Mouse (Mus musculus) left cerebral cortex, postnatal 36 days (tissue): ENCODE measurements around the gene Olfr520. TPM values are rescaled to one million over a fixed set of nuclear protein-coding genes. Genes with fewer than 3 reads are reported as not detected.
"Not testable (repeated sequence)": the region's sequence is repeated elsewhere in the genome, so short reads cannot be mapped to it uniquely, and the experiment has no call there.

ENCODE experiments used
- DNase-seq, 2 experiments: peaks; one replicate each; pipeline ENCODE4 v3.0.0; 2021 to 2022; ENCODE audit warnings: low spot score in 2 of 2, mixed read lengths in 1 of 2
- intact Hi-C: fragments of 180-260 bp; cut with DNase I; formaldehyde crosslinking; loops from one replicate; pipeline ENCODE4 v1.15.1; 2025
- total RNA-seq, 2 experiments: library from RNA; stranded (reverse); gene quantifications; 2 replicates each; pipeline ENCODE4 v1.2.3; 2021

The Olfr520 gene
- total RNA-seq, result not detected

DNA sequence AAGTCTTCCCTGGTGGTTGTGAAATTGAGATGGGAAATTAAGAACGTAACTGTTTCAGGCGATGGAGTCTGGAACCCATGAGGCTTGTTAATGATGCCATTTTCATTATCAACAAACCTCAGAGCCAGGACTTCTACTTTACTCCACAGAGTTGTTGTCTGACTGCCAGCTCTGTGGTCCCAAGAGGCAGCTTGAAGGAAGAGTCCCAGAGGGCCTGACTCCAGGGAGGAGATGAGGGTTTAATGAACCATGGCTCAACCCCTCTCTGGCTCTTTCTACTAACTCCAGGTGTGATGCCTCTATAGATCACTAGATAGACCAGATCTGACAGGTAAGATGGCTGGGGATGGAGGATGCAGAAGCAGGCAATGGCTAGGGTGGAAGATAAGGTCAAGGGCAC lies at the start of gene Olfr520:
Gene Olfr520, plus strand, starts transcription at position 301 of the 400 bp plus-strand sequence.
- intact Hi-C loops, result no loop called here
- DNase-seq, result no peak

- intact Hi-C loops, result no loop called here
- no peak for DNase-seq
These were observed 49.3 kb upstream of the Olfr520 start for GRCm38 (mm10) chr7:99680771-99681170.

DNA sequence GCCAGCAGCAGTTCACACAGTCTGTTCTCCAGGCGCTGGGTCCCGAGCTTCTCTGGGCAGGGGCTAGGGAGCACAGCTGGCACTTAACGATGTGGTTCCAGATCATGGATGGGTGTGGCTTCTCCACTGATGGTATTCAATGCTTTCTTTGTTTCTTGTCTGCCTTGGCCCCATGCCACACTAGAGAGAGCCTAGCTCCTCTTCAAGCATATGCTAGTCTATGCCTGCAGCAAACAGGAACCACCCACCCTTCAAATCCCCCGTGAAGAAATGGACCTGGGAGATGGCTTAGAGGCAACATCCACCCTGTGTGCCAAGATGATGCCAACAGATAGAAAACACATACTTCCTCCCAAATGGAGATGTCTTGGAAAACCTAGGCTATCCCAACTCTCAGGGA lies 46.0 kb upstream of the Olfr520 start:
- peak; percentile 38 to 42 for DNase-seq
- intact Hi-C loops, result no loop called here

DNA sequence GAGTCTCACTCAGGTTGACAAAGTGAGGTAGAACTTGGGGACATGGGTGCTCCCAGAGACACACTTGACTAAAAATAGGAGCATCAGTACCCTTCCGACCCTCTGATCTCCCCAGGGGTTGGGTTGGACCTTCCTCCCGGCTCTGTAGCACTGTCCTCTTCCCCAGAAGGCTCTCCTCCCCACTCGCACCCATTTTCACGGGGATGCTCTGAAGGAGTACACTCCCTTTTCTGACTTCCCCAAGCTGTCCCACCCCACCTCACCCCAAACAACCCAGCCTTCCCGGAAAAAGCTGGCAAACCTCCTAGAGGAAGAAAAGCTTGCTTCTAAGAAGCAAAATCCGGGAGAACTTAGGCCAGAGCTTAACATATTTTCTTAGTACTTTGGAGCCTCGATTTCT lies 39.3 kb upstream of the Olfr520 start:
- DNase-seq, result no peak
- intact Hi-C loops, result no loop called here

- no peak for DNase-seq
- intact Hi-C loops, result no loop called here
These were observed 37.7 kb upstream of the Olfr520 start for GRCm38 (mm10) chr7:99692396-99692795.

GRCm38 (mm10) chr7:99693387-99693786 lies 36.7 kb upstream of the Olfr520 start:
- DNase-seq, result no peak
- intact Hi-C loops, result no loop called here

DNA sequence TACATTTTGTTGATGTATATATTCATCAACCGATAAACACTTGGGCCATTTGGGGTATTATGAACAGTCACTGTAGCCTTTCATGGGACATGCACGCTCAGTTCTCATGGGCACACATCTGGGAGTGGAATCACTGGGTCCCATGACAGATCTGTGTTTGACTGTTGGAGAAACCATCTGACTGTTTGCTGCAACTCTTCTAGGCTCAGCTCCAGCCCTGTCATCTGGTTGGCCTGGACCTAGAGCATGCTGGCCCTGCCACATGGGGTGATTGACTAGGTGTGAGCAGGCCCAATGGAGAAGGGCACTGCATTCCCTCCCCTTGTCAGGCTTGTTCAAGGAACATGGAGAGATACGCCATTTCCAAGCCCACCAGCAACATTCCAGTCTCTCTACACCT lies 36.1 kb upstream of the Olfr520 start:
- intact Hi-C loops, result no loop called here
- DNase-seq, result no peak

DNA sequence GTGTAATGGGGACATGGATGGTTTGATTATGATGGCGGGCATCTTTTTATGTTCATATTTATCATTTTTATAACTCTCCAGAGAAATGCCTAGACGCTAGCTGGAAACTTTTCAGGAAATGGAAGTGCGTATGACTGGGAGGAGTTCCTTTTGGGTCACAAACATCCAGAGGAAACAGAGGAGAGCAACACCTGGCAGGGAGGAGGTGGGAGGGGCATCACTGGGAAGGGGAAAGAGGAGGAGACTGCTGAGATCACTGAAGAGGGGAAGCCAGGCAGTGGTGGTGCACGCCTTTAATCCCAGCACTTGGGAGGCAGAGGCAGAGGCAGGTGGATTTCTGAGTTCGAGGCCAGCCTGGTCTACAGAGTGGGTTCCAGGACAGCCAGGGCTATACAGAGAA lies 35.6 kb upstream of the Olfr520 start:
- intact Hi-C loops, DNase-seq: not testable (repeated sequence)

GRCm38 (mm10) chr7:99695471-99696057 lies 34.5 kb upstream of the Olfr520 start:
- DNase-seq, result no peak
- intact Hi-C loops, result no loop called here

DNA sequence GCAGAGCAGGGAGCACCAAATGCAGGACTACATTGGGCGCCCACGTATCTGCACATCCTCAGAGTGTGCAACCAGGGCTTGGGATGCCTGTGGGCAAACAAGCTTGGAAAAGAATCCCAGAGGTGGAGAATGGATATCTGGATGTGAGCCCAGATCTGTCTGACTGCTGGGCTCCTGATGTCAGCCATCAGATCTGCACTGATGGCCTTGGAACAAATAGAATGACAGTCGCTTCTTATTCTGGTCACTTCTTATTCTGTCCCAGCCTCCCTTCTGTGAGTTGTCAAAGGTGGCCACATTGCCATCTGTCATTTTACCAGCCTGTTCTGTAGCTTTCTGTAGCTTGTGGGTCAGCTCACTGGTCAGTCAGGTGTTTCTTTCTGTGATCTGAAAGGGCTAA lies 31.5 kb upstream of the Olfr520 start:
- DNase-seq, result no peak
- intact Hi-C loops, result no loop called here

DNA sequence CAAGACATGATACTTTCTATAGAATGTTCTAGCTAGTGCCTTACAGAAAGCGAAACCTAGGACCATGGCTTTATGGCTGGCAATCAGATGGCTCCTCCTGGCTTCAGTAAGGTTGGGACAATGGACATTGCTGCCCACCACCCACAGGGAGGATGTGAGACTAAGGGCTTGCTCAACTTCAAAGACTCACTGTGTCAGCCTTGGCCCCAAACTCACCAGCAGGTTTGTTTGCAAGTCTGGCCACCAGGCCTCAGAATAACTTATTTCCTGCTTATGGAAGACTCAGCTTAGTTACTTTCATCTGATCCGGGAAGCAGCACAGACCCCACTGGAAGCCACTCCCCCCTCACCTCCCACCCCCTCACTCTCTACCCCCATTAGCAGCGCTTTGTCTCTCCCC lies 31.0 kb upstream of the Olfr520 start:
- intact Hi-C loops, result no loop called here

DNA sequence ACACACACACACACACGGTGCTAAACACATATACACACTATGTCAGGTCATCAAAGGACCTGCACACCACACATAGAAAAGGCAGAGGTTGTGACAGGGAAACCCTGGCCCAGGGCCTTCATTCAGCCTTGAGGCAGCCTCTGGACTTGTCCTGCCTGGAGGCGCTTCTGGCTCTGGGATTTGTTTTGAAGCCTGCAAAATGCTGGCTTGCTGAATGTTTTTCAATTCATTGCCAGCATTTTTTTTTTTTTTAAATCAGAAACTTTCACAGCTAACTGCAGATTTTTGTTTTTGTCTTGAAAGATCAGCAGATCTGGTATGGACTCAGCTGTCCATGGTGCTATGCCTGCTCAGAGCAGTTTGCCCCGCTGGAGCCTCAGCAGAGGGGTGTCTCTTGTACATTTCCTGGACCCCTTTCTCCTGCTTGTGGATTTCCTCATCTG lies 30.3 kb upstream of the Olfr520 start:
- intact Hi-C loops, result no loop called here
- no peak for DNase-seq

More for the DNA sequence above, 31.0 kb upstream of the Olfr520 start:
- no peak for DNase-seq

- intact Hi-C loops, result no loop called here
- DNase-seq, result no peak
These were observed 29.4 kb upstream of the Olfr520 start for GRCm38 (mm10) chr7:99700641-99701040.

GRCm38 (mm10) chr7:99702201-99702600 lies 27.9 kb upstream of the Olfr520 start:
- intact Hi-C loops, result no loop called here
- no peak for DNase-seq

GRCm38 (mm10) chr7:99704736-99705519 lies 25.1 kb upstream of the Olfr520 start:
- DNase-seq, result no peak
- intact Hi-C loops, result loop anchor here (5.0 kb wide), 1 partner anchor 33 kb away; no protein-coding TSS in a partner anchor

DNA sequence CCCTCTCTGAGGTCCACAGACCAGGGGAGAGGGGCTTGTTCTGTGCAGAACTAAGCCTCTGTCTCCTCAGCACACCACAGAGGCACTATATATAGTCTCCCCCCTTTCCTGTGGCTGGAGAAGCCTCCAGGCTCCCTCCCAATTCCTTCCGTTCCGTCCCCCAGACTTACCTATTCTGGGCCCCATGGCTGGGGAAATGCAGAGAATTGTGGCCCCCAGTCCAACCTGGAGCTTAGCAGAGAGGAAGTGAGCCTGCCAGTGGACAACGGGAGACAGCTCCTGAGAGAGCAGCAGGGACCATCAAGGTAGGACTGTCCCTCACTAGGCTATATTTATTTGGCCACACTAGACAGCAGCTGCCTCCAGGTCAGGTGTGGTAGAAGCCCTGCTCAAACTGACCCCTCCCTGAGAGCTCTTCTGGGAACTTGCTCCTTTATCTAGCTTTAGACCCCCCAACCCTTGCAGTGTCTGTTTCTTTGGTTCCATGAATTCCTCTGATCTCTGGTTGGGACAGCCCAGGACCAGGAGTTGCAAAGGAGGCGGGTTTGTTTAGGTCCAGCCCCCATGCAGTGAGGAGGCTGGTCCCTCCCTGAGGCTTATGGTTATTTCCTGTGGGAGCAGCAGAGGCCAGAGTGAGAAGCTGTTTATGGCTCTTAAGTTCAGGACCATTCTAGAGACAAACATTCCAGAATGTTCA lies 23.6 kb upstream of the Olfr520 start:
- DNase-seq, result no peak
- intact Hi-C loops, result loop anchor here (5.0 kb wide), 1 partner anchor 34 kb away; no protein-coding TSS in a partner anchor

GRCm38 (mm10) chr7:99707038-99707595 lies 23.0 kb upstream of the Olfr520 start:
- no peak for DNase-seq

GRCm38 (mm10) chr7:99707671-99708070 lies 22.4 kb upstream of the Olfr520 start:
- no peak for DNase-seq
- intact Hi-C loops, result loop anchor here (2.0 to 5.0 kb wide), 2 partner anchors 35 to 79 kb away; no protein-coding TSS in a partner anchor

More at GRCm38 (mm10) chr7:99707038-99707595, 23.0 kb upstream of the Olfr520 start:
- intact Hi-C loops, result loop anchor here (5.0 kb wide), 1 partner anchor 35 kb away; no protein-coding TSS in a partner anchor

- intact Hi-C loops, result loop anchor here (2.0 to 5.0 kb wide), 2 partner anchors 36 to 80 kb away; no protein-coding TSS in a partner anchor
These were observed 21.8 kb upstream of the Olfr520 start for GRCm38 (mm10) chr7:99708301-99708721.

GRCm38 (mm10) chr7:99708750-99709149 lies 21.3 kb upstream of the Olfr520 start:
- intact Hi-C loops, result loop anchor here (2.0 to 5.0 kb wide), 2 partner anchors 36 to 80 kb away; no protein-coding TSS in a partner anchor
- no peak for DNase-seq

More at GRCm38 (mm10) chr7:99708301-99708721, 21.8 kb upstream of the Olfr520 start:
- peak; percentile 70 to 77 for DNase-seq
